In the genomic region with DNA sequence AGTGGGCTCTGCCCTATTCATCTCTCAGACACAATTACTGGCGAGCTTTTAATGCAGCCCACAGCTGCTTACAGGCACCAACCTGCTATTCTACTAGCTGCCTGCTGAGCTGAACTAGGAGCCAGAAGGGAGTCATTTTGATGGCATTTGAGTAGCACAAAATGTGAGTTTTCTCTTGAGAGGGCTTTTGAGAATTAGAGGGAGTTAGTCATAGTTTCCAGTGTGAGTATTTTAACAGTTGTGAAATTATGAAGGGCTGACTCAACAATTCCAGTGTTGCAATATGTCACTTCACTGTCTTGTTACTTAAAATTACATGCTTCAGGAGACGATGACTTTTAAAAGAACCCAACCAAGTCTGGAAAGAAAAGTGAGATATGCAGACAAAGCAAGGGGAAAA, we compare ENCODE assay signal across 10 mouse cellular contexts. TPM values are rescaled to one million over a fixed set of nuclear protein-coding genes. Genes with fewer than 3 reads are reported as not detected.
DNase-seq lines count a peak whose midpoint lies in the region; ATAC-seq and TF ChIP-seq lines count a peak whose summit lies in the region.
"Had no signal": no experiment of that assay in that cellular context is flagged by ENCODE, and none has a peak within 500 bp of the region (broad histone marks: within the 10 kb centered on the region; RNA-seq: fewer than 3 reads in every experiment).

No protein-coding gene starts in this region.

- no peaks in the 10 kb centered on the region for H3K4me1 ChIP-seq in heart, postnatal 0 days (ENCODE audit: control insufficient read depth, insufficient read depth)
- H3K4me1 ChIP-seq in CH12.LX (ENCODE audit: control insufficient read depth in 1 of 2, insufficient read depth in 2 of 2), result peaks cover 4 to 23% of the 10 kb centered on the region in 2 experiments; a peak in 3 of 4 replicates
- H3K4me1 ChIP-seq: liver, embryonic 15.5 days had no signal

- TF ChIP-seq EP300 in heart, postnatal 0 days (IDR thresholded peaks at IDR 0.05; ENCODE audit: low read depth), result no peak
- peak; percentile 100 for TF ChIP-seq EP300 in CH12.LX (IDR thresholded peaks at IDR 0.05; ENCODE audit: low read length)

- H3K4me2 ChIP-seq in heart, postnatal 0 days (ENCODE audit: low read depth, low read length), result no peak overlapping the region
- H3K4me2 ChIP-seq in CH12.LX (ENCODE audit: insufficient read depth, low read depth, poor library complexity, severe bottlenecking), result no peak overlapping the region
- H3K4me2 ChIP-seq: liver, embryonic 15.5 days had no signal

- in situ Hi-C loops in CH12.LX (cut with MboI; ENCODE audit: low pct_ligation_motif_present, low pct_unique_long_range_greater_than_20kb, low sequenced_read_pairs), result no loop called here

- no peaks in the 10 kb centered on the region for H3K79me2 ChIP-seq in CH12.LX (replicated peaks; ENCODE audit: control insufficient read depth, extremely low read depth, insufficient read depth, poor library complexity, severe bottlenecking)

- peak; percentile 30 for DNase-seq in heart, postnatal 0 days (ENCODE audit: low spot score)
- no peak for DNase-seq in heart, postnatal 25 days (ENCODE audit: low spot score)
- DNase-seq in 3T3-L1 (ENCODE audit: low read depth, low spot score) (peak; percentile 95), CH12.LX (ENCODE audit: extremely low read depth) (peak; percentile 88)
- DNase-seq in layer of hippocampus, postnatal 36 days, result peak; percentile 3 to 13
- no peak for DNase-seq in kidney, postnatal 36 days
- DNase-seq in spleen, adult 18-20 months, result no peak
- DNase-seq: cerebellum, postnatal 36 days had no signal

- intact Hi-C loops in heart, postnatal 25 days (cut with DNase I), result no loop called here

- no peak overlapping the region for H3K4me3 ChIP-seq in heart, postnatal 0 days (ENCODE audit: low read depth, low read length)
- no peak overlapping the region for H3K4me3 ChIP-seq in CH12.LX (replicated peaks in 1 of 3; ENCODE audit: low read depth in 2 of 3, low read length in 2 of 3, poor library complexity in 1 of 3)
- H3K4me3 ChIP-seq: liver, embryonic 15.5 days had no signal

- H3K27me3 ChIP-seq in heart, postnatal 0 days (ENCODE audit: control insufficient read depth, insufficient read depth, low read length), result no peaks in the 10 kb centered on the region
- H3K27me3 ChIP-seq in CH12.LX (replicated peaks), result no peaks in the 10 kb centered on the region
- H3K27me3 ChIP-seq: liver, embryonic 15.5 days had no signal

- no peak for ATAC-seq in heart, postnatal 0 days (ENCODE audit: insufficient read depth, low read depth)
- ATAC-seq: intestine, postnatal 0 days had no signal

- H3K36me3 ChIP-seq in heart, postnatal 0 days (replicated peaks; ENCODE audit: control insufficient read depth, insufficient read depth, low read length), result no peaks in the 10 kb centered on the region
- no peaks in the 10 kb centered on the region for H3K36me3 ChIP-seq in CH12.LX (replicated peaks in 1 of 2; ENCODE audit: control insufficient read depth in 1 of 2, insufficient read depth in 1 of 2, low read length in 1 of 2)
- H3K36me3 ChIP-seq: liver, embryonic 15.5 days had no signal

- no peak overlapping the region for H3K27ac ChIP-seq in heart, postnatal 0 days (ENCODE audit: low read depth)
- H3K27ac ChIP-seq in CH12.LX (ENCODE audit: insufficient read depth, low read depth), result no peak overlapping the region
- H3K27ac ChIP-seq: liver, embryonic 15.5 days had no signal

- WGBS in heart, postnatal 0 days, result 46% methylated on average over 2 of the region's 2 CpGs

- no peak for TF ChIP-seq POLR2A in CH12.LX (IDR thresholded peaks at IDR 0.05; ENCODE audit: low read depth, low read length)

- no peaks in the 10 kb centered on the region for H3K9me3 ChIP-seq in heart, postnatal 0 days (replicated peaks; ENCODE audit: control insufficient read depth, low read length)
- peaks cover 3% of the 10 kb centered on the region for H3K9me3 ChIP-seq in CH12.LX (replicated peaks; ENCODE audit: low read length)
- H3K9me3 ChIP-seq: liver, embryonic 15.5 days had no signal

- TF ChIP-seq CTCF in heart, postnatal 0 days (IDR thresholded peaks at IDR 0.05; ENCODE audit: low read depth), result no peak
- no peak for TF ChIP-seq CTCF in CH12.LX (conservative IDR thresholded peaks at IDR 0.05 in 1 of 2, IDR thresholded peaks at IDR 0.05 in 1 of 2; ENCODE audit: low read depth in 2 of 2, low read length in 2 of 2)

- dilution Hi-C loops in CH12.LX (cut with MboI; ENCODE audit: extremely low pct_ligation_motif_present, extremely low pct_unique_long_range_greater_than_20kb, low sequenced_read_pairs), result no loop called here

- no peak overlapping the region for H3K9ac ChIP-seq in heart, postnatal 0 days (replicated peaks; ENCODE audit: low read depth, low read length)
- peak overlapping the region; percentile 5 for H3K9ac ChIP-seq in CH12.LX (ENCODE audit: insufficient read depth, low read depth)
- H3K9ac ChIP-seq: liver, embryonic 15.5 days had no signal

- TF ChIP-seq RAD21 in CH12.LX (IDR thresholded peaks at IDR 0.05; ENCODE audit: low read depth, low read length), result no peak; the same call in 1 of the 2 replicates

TF ChIP-seq in CH12.LX, 34 proteins besides CTCF, POLR2A, EP300 and RAD21:
- peak; percentile 53; the same call in 1 of the 2 replicates for TF ChIP-seq MYC (IDR thresholded peaks at IDR 0.05; ENCODE audit: low read depth, low read length)
- TF ChIP-seq POLR2AphosphoS2 (IDR thresholded peaks at IDR 0.05; ENCODE audit: low read depth, low read length), result no peak
- peak; percentile 96 for TF ChIP-seq IRF4 (IDR thresholded peaks at IDR 0.05; ENCODE audit: low read depth, low read length)
- peak; percentile 55; the same call in 1 of the 2 replicates for TF ChIP-seq ZNF384 (IDR thresholded peaks at IDR 0.05; ENCODE audit: low read depth, low read length)
- TF ChIP-seq MXI1 (IDR thresholded peaks at IDR 0.05; ENCODE audit: low read depth, low read length), result peak; percentile 71; the same call in 1 of the 2 replicates
- no peak for TF ChIP-seq ZKSCAN1 (IDR thresholded peaks at IDR 0.05; ENCODE audit: borderline replicate concordance, low read depth, low read length)
- TF ChIP-seq JUND (conservative IDR thresholded peaks at IDR 0.05; ENCODE audit: low read depth, low read length), result peak; percentile 100
- no peak for TF ChIP-seq USF2 (conservative IDR thresholded peaks at IDR 0.05; ENCODE audit: low read depth, low read length)
- TF ChIP-seq ELF1 (IDR thresholded peaks at IDR 0.05; ENCODE audit: low read depth, low read length), result no peak
- TF ChIP-seq PAX5 (IDR thresholded peaks at IDR 0.05; ENCODE audit: low read length), result no peak
- peak; percentile 80 for TF ChIP-seq BHLHE40 (IDR thresholded peaks at IDR 0.05; ENCODE audit: low read depth, low read length)
- no peak for TF ChIP-seq ZC3H11A (IDR thresholded peaks at IDR 0.05; ENCODE audit: low read depth, low read length)
- TF ChIP-seq ZMIZ1 (IDR thresholded peaks at IDR 0.05; ENCODE audit: low read depth, low read length), result no peak
- no peak for TF ChIP-seq MAZ (IDR thresholded peaks at IDR 0.05; ENCODE audit: low read depth, low read length)
- no peak for TF ChIP-seq MAX (IDR thresholded peaks at IDR 0.05; ENCODE audit: low read length)
- no peak for TF ChIP-seq UBTF (IDR thresholded peaks at IDR 0.05; ENCODE audit: low read depth, low read length)
- TF ChIP-seq TCF12 (IDR thresholded peaks at IDR 0.05; ENCODE audit: low read depth, low read length), result peak; percentile 79; the same call in 1 of the 2 replicates
- no peak for TF ChIP-seq E2F4 (IDR thresholded peaks at IDR 0.05; ENCODE audit: insufficient replicate concordance, low read depth, low read length)
- no peak for TF ChIP-seq SMC3 (IDR thresholded peaks at IDR 0.05; ENCODE audit: low read depth, low read length)
- TF ChIP-seq JUN (IDR thresholded peaks at IDR 0.05; ENCODE audit: insufficient read depth, low read depth, low read length), result peak; percentile 100
- TF ChIP-seq CHD1 (IDR thresholded peaks at IDR 0.05; ENCODE audit: low read depth, low read length), result peak; percentile 37; the same call in 1 of the 2 replicates
- peak; percentile 93 for TF ChIP-seq MEF2A (IDR thresholded peaks at IDR 0.05; ENCODE audit: borderline replicate concordance, low read depth, low read length)
- TF ChIP-seq GABPA (IDR thresholded peaks at IDR 0.05; ENCODE audit: insufficient replicate concordance, low read depth, low read length), result no peak
- peak; percentile 98 for TF ChIP-seq RCOR1 (conservative IDR thresholded peaks at IDR 0.05; ENCODE audit: low read depth, low read length)
- no peak for TF ChIP-seq USF1 (IDR thresholded peaks at IDR 0.05; ENCODE audit: low read depth, low read length)
- TF ChIP-seq CHD2 (IDR thresholded peaks at IDR 0.05; ENCODE audit: low read length), result peak; percentile 82
- no peak for TF ChIP-seq KAT2A (IDR thresholded peaks at IDR 0.05; ENCODE audit: insufficient replicate concordance, low read length)
- peak; percentile 99 for TF ChIP-seq ETS1 (conservative IDR thresholded peaks at IDR 0.05; ENCODE audit: low read depth, low read length)
- 0 out of 2 replicates have a peak, but pooled peaks have one; percentile 6 for TF ChIP-seq NRF1 (IDR thresholded peaks at IDR 0.05; ENCODE audit: low read depth, low read length)
- no peak for TF ChIP-seq TBP (conservative IDR thresholded peaks at IDR 0.05; ENCODE audit: low read depth, low read length)
- no peak for TF ChIP-seq NELFE (IDR thresholded peaks at IDR 0.05; ENCODE audit: low read depth, low read length)
- peak; percentile 95 for TF ChIP-seq MAFK (IDR thresholded peaks at IDR 0.05; ENCODE audit: insufficient replicate concordance, low read length)
- TF ChIP-seq SIN3A (IDR thresholded peaks at IDR 0.05; ENCODE audit: low read length), result peak; percentile 91
- no peak for TF ChIP-seq HCFC1 (IDR thresholded peaks at IDR 0.05; ENCODE audit: low read depth, low read length)

RNA-seq across cellular contexts. Expression of gene Ly86, which starts 54.4 kb away (rescaled TPM):
- 1.5 TPM in 1 of 2 replicates, not detected in the other for total RNA-seq in heart, postnatal 0 days (2014; rRNA removed; ENCODE audit: low replicate concordance)
- polyA plus RNA-seq in heart, postnatal 0 days (2015; fragmentation: Nextera tagmentation; extraction: Ambion mirVana), result 4.5 and 5.1 TPM in 2 replicates
- total RNA-seq in heart, postnatal 25 days (2021), result 1 to 10 TPM; 2.7 TPM
- total RNA-seq in CH12.LX (2012; rRNA removed) (172 and 242 TPM in 2 replicates), CH12.LX (2014; rRNA removed) (374 and 427 TPM in 2 replicates)
- polyA plus RNA-seq in CH12.LX (2012; ENCODE audit: insufficient read length, low read depth), result 290 and 323 TPM in 2 replicates
- total RNA-seq in layer of hippocampus, postnatal 36 days (2021), result 1 to 10 TPM; 8.9 to 9.6 TPM

Comparison
In these comparisons a context has a peak if more than half of its experiments do, and no peak if none do; other contexts are left out.
1. DNase-seq: peak in heart, postnatal 0 days (single experiment), 3T3-L1 (single experiment), CH12.LX (single experiment) and layer of hippocampus, postnatal 36 days (2 of 2); none in heart, postnatal 25 days (single experiment), kidney, postnatal 36 days (0 of 2) and spleen, adult 18-20 months (0 of 2).
2. RNA of gene Ly86, which starts 54.4 kb away (total RNA-seq): 172 to 427 TPM in CH12.LX; 8.9 to 9.6 TPM in layer of hippocampus, postnatal 36 days, 2.7 TPM in heart, postnatal 25 days and 1.5 TPM in heart, postnatal 0 days; every median in the first group is over 10 times any median in the second.